In the genomic region with DNA sequence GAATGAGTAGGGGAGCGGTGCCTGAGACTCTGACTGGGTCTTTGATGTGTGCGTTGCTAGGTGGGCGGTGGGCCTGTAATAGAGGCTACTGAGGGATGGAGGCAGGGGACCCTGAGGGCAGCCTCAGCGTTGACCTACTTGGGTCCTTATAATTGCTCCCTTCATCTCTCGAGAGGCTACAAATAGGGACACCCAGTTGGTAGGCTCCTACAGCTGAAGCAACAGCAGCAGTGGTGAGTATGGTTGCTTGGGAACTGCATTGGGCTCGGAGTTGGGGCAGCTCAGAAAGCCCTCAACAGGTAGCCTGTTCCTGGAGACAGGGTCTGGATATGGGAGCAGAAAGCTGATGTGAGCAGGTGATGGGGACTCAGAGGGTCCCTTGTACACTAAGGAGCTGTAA, we compare ENCODE assay signal across 27 mouse cellular contexts. TPM values are rescaled to one million over a fixed set of nuclear protein-coding genes. Genes with fewer than 3 reads are reported as not detected.
DNase-seq lines count a peak whose midpoint lies in the region; ATAC-seq and TF ChIP-seq lines count a peak whose summit lies in the region.
"Had no signal": no experiment of that assay in that cellular context is flagged by ENCODE, and none has a peak within 500 bp of the region (broad histone marks: within the 10 kb centered on the region; RNA-seq: fewer than 3 reads in every experiment).

No protein-coding gene starts in this region.

- ATAC-seq in limb, embryonic 15.5 days (ENCODE audit: insufficient number of reproducible peaks, low FRiP score, low TSS enrichment, low read depth) = no peak
- ATAC-seq in embryonic facial prominence, embryonic 15.5 days (ENCODE audit: insufficient number of reproducible peaks, low FRiP score, low TSS enrichment, low read depth) = no peak
- ATAC-seq: forebrain, embryonic 15.5 days; hindbrain, postnatal 0 days had no signal

- no peaks in the 10 kb centered on the region for H3K36me3 ChIP-seq in limb, embryonic 15.5 days
- no peaks in the 10 kb centered on the region for H3K36me3 ChIP-seq in limb, embryonic 10.5 days
- no peaks in the 10 kb centered on the region for H3K36me3 ChIP-seq in embryonic facial prominence, embryonic 15.5 days
- H3K36me3 ChIP-seq in thymus, adult 2 months (ENCODE audit: control insufficient read depth, insufficient read depth, low read length) = no peaks in the 10 kb centered on the region
- H3K36me3 ChIP-seq: forebrain, embryonic 15.5 days; heart, embryonic 12.5 days; hindbrain, embryonic 12.5 days had no signal

- no peak overlapping the region for H3K4me3 ChIP-seq in limb, embryonic 15.5 days
- H3K4me3 ChIP-seq in limb, embryonic 10.5 days = no peak overlapping the region
- H3K4me3 ChIP-seq in embryonic facial prominence, embryonic 15.5 days (replicated peaks) = no peak overlapping the region
- H3K4me3 ChIP-seq in thymus, adult 2 months (ENCODE audit: control insufficient read depth, insufficient read depth, low read length) = no peak overlapping the region
- H3K4me3 ChIP-seq: forebrain, embryonic 15.5 days; heart, embryonic 12.5 days; hindbrain, embryonic 12.5 days had no signal

- H3K27ac ChIP-seq in limb, embryonic 15.5 days = 0 out of 2 replicates have a peak overlapping the region, but pooled peaks have one; percentile 39
- H3K27ac ChIP-seq in limb, embryonic 10.5 days = no peak overlapping the region
- H3K27ac ChIP-seq in embryonic facial prominence, embryonic 15.5 days (replicated peaks) = peak overlapping the region; percentile 68; the same call in 1 of the 2 replicates
- H3K27ac ChIP-seq in thymus, adult 2 months (ENCODE audit: control insufficient read depth, insufficient read depth, low read length) = no peak overlapping the region
- H3K27ac ChIP-seq: forebrain, embryonic 15.5 days; hindbrain, embryonic 12.5 days; hindbrain, postnatal 0 days had no signal

- H3K4me1 ChIP-seq in limb, embryonic 15.5 days = peaks cover 39% of the 10 kb centered on the region
- peaks cover 24% of the 10 kb centered on the region for H3K4me1 ChIP-seq in limb, embryonic 10.5 days
- peaks cover 56% of the 10 kb centered on the region for H3K4me1 ChIP-seq in embryonic facial prominence, embryonic 15.5 days
- peaks cover 15% of the 10 kb centered on the region for H3K4me1 ChIP-seq in thymus, adult 2 months (replicated peaks; ENCODE audit: control insufficient read depth, insufficient read depth, low read length)

- peak; percentile 85 for DNase-seq in heart, adult 11 months
- DNase-seq in heart, adult 18-20 months = no peak
- DNase-seq in limb, embryonic 10.5 days (ENCODE audit: low spot score) = no peak
- no peak for DNase-seq in layer of hippocampus, postnatal 36 days
- DNase-seq in thymus, adult 2 months = no peak
- DNase-seq: cerebellum, adult 11-12 months; cerebellum, adult 9-10 months; cerebellum, postnatal 25 days had no signal

- TF ChIP-seq CTCF in thymus, adult 2 months (IDR thresholded peaks at IDR 0.05; ENCODE audit: borderline replicate concordance, control insufficient read depth, extremely low read depth, insufficient read depth, low read length, poor library complexity) = no peak

- 56% methylated on average over 6 of the region's 6 CpGs for WGBS in limb, embryonic 15.5 days
- 68% methylated on average over 6 of the region's 6 CpGs for WGBS in limb, embryonic 10.5 days
- WGBS in embryonic facial prominence, embryonic 15.5 days = 61% methylated on average over 6 of the region's 6 CpGs
- WGBS in thymus, adult 2 months = 90% methylated on average over 6 of the region's 6 CpGs

- H3K27me3 ChIP-seq in limb, embryonic 15.5 days = no peaks in the 10 kb centered on the region
- H3K27me3 ChIP-seq in limb, embryonic 10.5 days (ENCODE audit: low read depth, poor library complexity, severe bottlenecking) = no peaks in the 10 kb centered on the region
- H3K27me3 ChIP-seq in embryonic facial prominence, embryonic 15.5 days = no peaks in the 10 kb centered on the region
- no peaks in the 10 kb centered on the region for H3K27me3 ChIP-seq in thymus, adult 2 months (ENCODE audit: control insufficient read depth, insufficient read depth, low read length)
- H3K27me3 ChIP-seq: forebrain, embryonic 15.5 days; heart, embryonic 12.5 days; hindbrain, embryonic 12.5 days had no signal

- no peaks in the 10 kb centered on the region for H3K9me3 ChIP-seq in limb, embryonic 15.5 days
- no peaks in the 10 kb centered on the region for H3K9me3 ChIP-seq in limb, embryonic 10.5 days (replicated peaks)
- H3K9me3 ChIP-seq in embryonic facial prominence, embryonic 15.5 days (replicated peaks) = no peaks in the 10 kb centered on the region
- H3K9me3 ChIP-seq: forebrain, embryonic 15.5 days; heart, embryonic 12.5 days; hindbrain, embryonic 12.5 days had no signal

- no peak for TF ChIP-seq POLR2A in thymus, adult 2 months (IDR thresholded peaks at IDR 0.05; ENCODE audit: control insufficient read depth, extremely low read depth, insufficient read depth, low read length, poor library complexity)

- no peak overlapping the region for H3K9ac ChIP-seq in limb, embryonic 15.5 days
- H3K9ac ChIP-seq in embryonic facial prominence, embryonic 15.5 days = no peak overlapping the region
- H3K9ac ChIP-seq: forebrain, embryonic 15.5 days; heart, embryonic 12.5 days; hindbrain, embryonic 12.5 days had no signal

- H3K4me2 ChIP-seq in limb, embryonic 15.5 days = no peak overlapping the region
- no peak overlapping the region for H3K4me2 ChIP-seq in embryonic facial prominence, embryonic 15.5 days (replicated peaks)
- H3K4me2 ChIP-seq: forebrain, embryonic 15.5 days; heart, embryonic 12.5 days; hindbrain, embryonic 12.5 days had no signal

RNA-seq across cellular contexts. Expression of gene Gm42674, which starts 1.7 kb away (rescaled TPM):
- total RNA-seq in heart, adult 18-20 months (2021) = not detected
- polyA plus RNA-seq in limb, embryonic 15.5 days (2015; fragmentation: Nextera tagmentation; extraction: Ambion mirVana) = not detected in 2 replicates
- polyA plus RNA-seq in limb, embryonic 10.5 days (2016; fragmentation: Nextera tagmentation; extraction: Ambion mirVana) = not detected in 2 replicates
- polyA plus RNA-seq in embryonic facial prominence, embryonic 15.5 days (2015; fragmentation: Nextera tagmentation; extraction: Ambion mirVana) = not detected in 2 replicates
- total RNA-seq in layer of hippocampus, postnatal 36 days (2021) = not detected
- polyA plus RNA-seq in thymus, adult 2 months (2012; rRNA removed) = not detected in 2 replicates
- total RNA-seq: adrenal gland, postnatal 10 days; adrenal gland, postnatal 4 days; gastrocnemius, postnatal 14 days; heart, postnatal 25 days; hindbrain, postnatal 0 days; MEL had no signal
- polyA plus RNA-seq: brain, embryonic 14.5 days; cortical plate, adult 2 months; embryonic facial prominence, embryonic 14.5 days; forebrain, embryonic 11.5 days; forebrain, embryonic 15.5 days; gonadal fat pad, adult 2 months; heart, embryonic 12.5 days; heart, embryonic 16.5 days; hindbrain, embryonic 12.5 days; hindbrain, postnatal 0 days; intestine, embryonic 14.5 days had no signal

RNA-seq across cellular contexts. Expression of gene S100a4, which starts 3.5 kb away (rescaled TPM):
- total RNA-seq in heart, adult 18-20 months (2021) = 10 to 100 TPM; 12.5 to 14.1 TPM
- polyA plus RNA-seq in limb, embryonic 15.5 days (2015; fragmentation: Nextera tagmentation; extraction: Ambion mirVana) = 21.0 and 29.6 TPM in 2 replicates
- 0.34 and 0.64 TPM in 2 replicates for polyA plus RNA-seq in limb, embryonic 10.5 days (2016; fragmentation: Nextera tagmentation; extraction: Ambion mirVana)
- 24.9 and 31.5 TPM in 2 replicates for polyA plus RNA-seq in embryonic facial prominence, embryonic 15.5 days (2015; fragmentation: Nextera tagmentation; extraction: Ambion mirVana)
- 1 to 10 TPM; 2.7 to 3.8 TPM for total RNA-seq in layer of hippocampus, postnatal 36 days (2021)
- polyA plus RNA-seq in thymus, adult 2 months (2012; rRNA removed) = 31.0 and 51.8 TPM in 2 replicates

RNA-seq across cellular contexts. Expression of gene S100a5, which starts 8.3 kb away (rescaled TPM):
- not detected for total RNA-seq in heart, adult 18-20 months (2021)
- not detected in 2 replicates for polyA plus RNA-seq in limb, embryonic 15.5 days (2015; fragmentation: Nextera tagmentation; extraction: Ambion mirVana)
- not detected in 2 replicates for polyA plus RNA-seq in limb, embryonic 10.5 days (2016; fragmentation: Nextera tagmentation; extraction: Ambion mirVana)
- 2.8 and 3.1 TPM in 2 replicates for polyA plus RNA-seq in embryonic facial prominence, embryonic 15.5 days (2015; fragmentation: Nextera tagmentation; extraction: Ambion mirVana)
- total RNA-seq in layer of hippocampus, postnatal 36 days (2021) = not detected
- polyA plus RNA-seq in thymus, adult 2 months (2012; rRNA removed) = not detected in 2 replicates
- total RNA-seq: adrenal gland, postnatal 10 days; adrenal gland, postnatal 4 days; gastrocnemius, postnatal 14 days; heart, postnatal 25 days; hindbrain, postnatal 0 days; MEL had no signal
- polyA plus RNA-seq: brain, embryonic 14.5 days; cortical plate, adult 2 months; forebrain, embryonic 11.5 days; forebrain, embryonic 15.5 days; gonadal fat pad, adult 2 months; heart, embryonic 12.5 days; heart, embryonic 16.5 days; hindbrain, embryonic 12.5 days; hindbrain, postnatal 0 days had no signal

RNA-seq across cellular contexts. Expression of gene S100a2, which starts 10.0 kb away (rescaled TPM):
- not detected for total RNA-seq in heart, adult 18-20 months (2021)
- polyA plus RNA-seq in limb, embryonic 15.5 days (2015; fragmentation: Nextera tagmentation; extraction: Ambion mirVana) = not detected in 2 replicates
- not detected in 2 replicates for polyA plus RNA-seq in limb, embryonic 10.5 days (2016; fragmentation: Nextera tagmentation; extraction: Ambion mirVana)
- not detected in 2 replicates for polyA plus RNA-seq in embryonic facial prominence, embryonic 15.5 days (2015; fragmentation: Nextera tagmentation; extraction: Ambion mirVana)
- not detected for total RNA-seq in layer of hippocampus, postnatal 36 days (2021)
- polyA plus RNA-seq in thymus, adult 2 months (2012; rRNA removed) = not detected in 2 replicates
- total RNA-seq: adrenal gland, postnatal 10 days; adrenal gland, postnatal 4 days; gastrocnemius, postnatal 14 days; heart, postnatal 25 days; hindbrain, postnatal 0 days; MEL had no signal
- polyA plus RNA-seq: brain, embryonic 14.5 days; C2C12; cortical plate, adult 2 months; embryonic facial prominence, embryonic 14.5 days; forebrain, embryonic 11.5 days; forebrain, embryonic 15.5 days; gonadal fat pad, adult 2 months; heart, embryonic 12.5 days; heart, embryonic 16.5 days; hindbrain, embryonic 12.5 days; hindbrain, postnatal 0 days; intestine, embryonic 14.5 days had no signal

RNA-seq across cellular contexts. Expression of gene S100a6, which starts 12.6 kb away (rescaled TPM):
- 10 to 100 TPM; 76.5 to 79.4 TPM for total RNA-seq in heart, adult 18-20 months (2021)
- polyA plus RNA-seq in limb, embryonic 15.5 days (2015; fragmentation: Nextera tagmentation; extraction: Ambion mirVana) = 481 and 553 TPM in 2 replicates
- 11.4 and 11.6 TPM in 2 replicates for polyA plus RNA-seq in limb, embryonic 10.5 days (2016; fragmentation: Nextera tagmentation; extraction: Ambion mirVana)
- polyA plus RNA-seq in embryonic facial prominence, embryonic 15.5 days (2015; fragmentation: Nextera tagmentation; extraction: Ambion mirVana) = 449 and 474 TPM in 2 replicates
- total RNA-seq in layer of hippocampus, postnatal 36 days (2021) = 10 to 100 TPM; 18.8 to 23.5 TPM
- polyA plus RNA-seq in thymus, adult 2 months (2012; rRNA removed) = 62.7 and 96.8 TPM in 2 replicates

Comparison
In these comparisons a context has a peak if more than half of its experiments do, and no peak if none do; other contexts are left out.
1. H3K27ac ChIP-seq: peak in limb, embryonic 15.5 days (single experiment) and embryonic facial prominence, embryonic 15.5 days (single experiment); none in limb, embryonic 10.5 days (single experiment) and thymus, adult 2 months (single experiment).
2. RNA of gene S100a4, which starts 3.5 kb away (polyA plus RNA-seq): 31.0 to 51.8 TPM in thymus, adult 2 months, 24.9 to 31.5 TPM in embryonic facial prominence, embryonic 15.5 days and 21.0 to 29.6 TPM in limb, embryonic 15.5 days; 0.34 to 0.64 TPM in limb, embryonic 10.5 days; every median in the first group is over 10 times any median in the second.